Mouse (Mus musculus) CH12.LX (cell line): ENCODE data around the gene Fam210b. TPM values are rescaled to one million over a fixed set of nuclear protein-coding genes. Genes with fewer than 3 reads are reported as not detected.

Experiments used
- DNase-seq: peaks from one replicate; pipeline ENCODE4 v3.0.0-alpha.2; 2013; ENCODE audit errors: extremely low read depth
- H3K27ac ChIP-seq: 2 replicates; pipeline ENCODE4 v1.5.1; 2012; ENCODE audit warnings: low read depth, mild to moderate bottlenecking, control low read depth, moderate library complexity; ENCODE audit not compliant: insufficient read depth
- H3K27me3 ChIP-seq: replicated peaks from 2 replicates; pipeline ENCODE3; 2012; ENCODE audit warnings: inconsistent platforms
- H3K36me3 ChIP-seq, 2 experiments: replicated peaks in 1 of 2; 2 replicates each; pipeline versions ENCODE3 to v1.6.1; 2012; ENCODE audit warnings: inconsistent platforms in 1 of 2, low read length in 1 of 2, mild to moderate bottlenecking in 1 of 2, mixed read lengths in 1 of 2, moderate library complexity in 1 of 2; ENCODE audit not compliant: control insufficient read depth in 1 of 2, insufficient read depth in 1 of 2
- H3K4me1 ChIP-seq, 2 experiments: 2 replicates each; pipeline ENCODE4 v1.6.1; 2012; ENCODE audit warnings: inconsistent platforms in 1 of 2, moderate library complexity in 1 of 2; ENCODE audit not compliant: insufficient read depth in 2 of 2, control insufficient read depth in 1 of 2
- H3K4me2 ChIP-seq: 2 replicates; pipeline ENCODE4 v1.6.1; 2012; ENCODE audit warnings: low read depth, mild to moderate bottlenecking, control low read depth; ENCODE audit not compliant: poor library complexity, insufficient read depth, severe bottlenecking
- H3K4me3 ChIP-seq, 3 experiments: fragments of 150-350 bp in 1 of 3; sonication (generic) in 1 of 3; replicated peaks in 1 of 3; 2 replicates each; pipeline versions ENCODE3 to v1.5.1; 2011 to 2012; ENCODE audit warnings: low read depth in 2 of 3, low read length in 2 of 3, mild to moderate bottlenecking in 2 of 3, moderate library complexity in 2 of 3, control low read depth in 1 of 3, improper control_type of control experiment in 1 of 3, inconsistent platforms in 1 of 3, mixed read lengths in 1 of 3; ENCODE audit not compliant: poor library complexity in 1 of 3
- H3K79me2 ChIP-seq: replicated peaks from 2 replicates; pipeline ENCODE4 v1.6.1; 2012; ENCODE audit warnings: mild to moderate bottlenecking, moderate library complexity; ENCODE audit not compliant: control insufficient read depth, poor library complexity, insufficient read depth, severe bottlenecking; ENCODE audit errors: extremely low read depth
- H3K9ac ChIP-seq: 2 replicates; pipeline ENCODE4 v1.6.1; 2012; ENCODE audit warnings: low read depth, mild to moderate bottlenecking, control low read depth, moderate library complexity; ENCODE audit not compliant: insufficient read depth
- H3K9me3 ChIP-seq: replicated peaks from 2 replicates; pipeline ENCODE3; 2012; ENCODE audit warnings: low read length, inconsistent platforms, mixed read lengths
- BHLHE40 ChIP-seq: IDR thresholded peaks from 2 replicates; pipeline ENCODE4 v1.6.1; 2011; ENCODE audit warnings: mild to moderate bottlenecking, low read depth, low read length, improper control_type of control experiment
- CTCF ChIP-seq, 2 experiments: IDR thresholded peaks in 1 of 2; conservative IDR thresholded peaks in 1 of 2; 2 replicates each; pipeline ENCODE4 v1.5.1; 2011 to 2012; ENCODE audit warnings: low read depth in 2 of 2, low read length in 2 of 2, improper control_type of control experiment in 1 of 2, inconsistent platforms in 1 of 2, mild to moderate bottlenecking in 1 of 2, moderate library complexity in 1 of 2
- E2F4 ChIP-seq: IDR thresholded peaks from 2 replicates; pipeline ENCODE4 v1.6.1; 2011; ENCODE audit warnings: low read depth, low read length, improper control_type of control experiment; ENCODE audit not compliant: insufficient replicate concordance
- ELF1 ChIP-seq: IDR thresholded peaks from 2 replicates; pipeline ENCODE4 v1.6.1; 2014; ENCODE audit warnings: low read depth, mild to moderate bottlenecking, inconsistent platforms, low read length, improper control_type of control experiment
- IRF4 ChIP-seq: IDR thresholded peaks from 2 replicates; pipeline ENCODE4 v1.6.1; 2014; ENCODE audit warnings: low read depth, mild to moderate bottlenecking, inconsistent platforms, low read length, improper control_type of control experiment
- JUN ChIP-seq: IDR thresholded peaks from 2 replicates; pipeline ENCODE4 v1.6.1; 2011; ENCODE audit warnings: low read depth, mild to moderate bottlenecking, low read length, improper control_type of control experiment, moderate library complexity; ENCODE audit not compliant: insufficient read depth
- MAX ChIP-seq: IDR thresholded peaks from 2 replicates; pipeline ENCODE4 v1.6.1; 2011; ENCODE audit warnings: low read length, improper control_type of control experiment
- MAZ ChIP-seq: IDR thresholded peaks from 2 replicates; pipeline ENCODE4 v1.6.1; 2012; ENCODE audit warnings: low read depth, mild to moderate bottlenecking, inconsistent platforms, low read length, improper control_type of control experiment, moderate library complexity
- MYC ChIP-seq: IDR thresholded peaks from 2 replicates; pipeline ENCODE4 v1.6.1; 2011; ENCODE audit warnings: low read depth, mild to moderate bottlenecking, improper control_type of control experiment, low read length
- NELFE ChIP-seq: IDR thresholded peaks from 2 replicates; pipeline ENCODE4 v1.6.1; 2011; ENCODE audit warnings: low read depth, low read length, improper control_type of control experiment
- NRF1 ChIP-seq: IDR thresholded peaks from 2 replicates; pipeline ENCODE4 v1.6.1; 2014; ENCODE audit warnings: low read depth, mild to moderate bottlenecking, inconsistent platforms, low read length, improper control_type of control experiment, moderate library complexity
- PAX5 ChIP-seq: IDR thresholded peaks from 2 replicates; pipeline ENCODE4 v1.6.1; 2012; ENCODE audit warnings: low read length, inconsistent platforms, mixed read lengths
- POLR2A ChIP-seq: IDR thresholded peaks from 2 replicates; pipeline ENCODE4 v1.6.1; 2011; ENCODE audit warnings: low read depth, mild to moderate bottlenecking, improper control_type of control experiment, low read length
- RAD21 ChIP-seq: IDR thresholded peaks from 2 replicates; pipeline ENCODE4 v1.6.1; 2011; ENCODE audit warnings: low read depth, mild to moderate bottlenecking, low read length, improper control_type of control experiment, moderate library complexity
- SMC3 ChIP-seq: IDR thresholded peaks from 2 replicates; pipeline ENCODE4 v1.6.1; 2011; ENCODE audit warnings: low read depth, low read length, improper control_type of control experiment
- TCF12 ChIP-seq: IDR thresholded peaks from 2 replicates; pipeline ENCODE4 v1.6.1; 2014; ENCODE audit warnings: low read depth, mild to moderate bottlenecking, inconsistent platforms, low read length, improper control_type of control experiment
- UBTF ChIP-seq: IDR thresholded peaks from 2 replicates; pipeline ENCODE4 v1.6.1; 2012; ENCODE audit warnings: low read depth, mild to moderate bottlenecking, inconsistent platforms, low read length, improper control_type of control experiment, moderate library complexity
- USF1 ChIP-seq: IDR thresholded peaks from 2 replicates; pipeline ENCODE4 v1.6.1; 2014; ENCODE audit warnings: low read depth, mild to moderate bottlenecking, inconsistent platforms, low read length, improper control_type of control experiment
- ZNF384 ChIP-seq: IDR thresholded peaks from 2 replicates; pipeline ENCODE4 v1.6.1; 2012; ENCODE audit warnings: low read depth, low read length, improper control_type of control experiment, inconsistent platforms
- dilution Hi-C: fragments of 300-500 bp; cut with MboI; formaldehyde crosslinking; loops from 2 replicates; pipeline ENCODE4 v1.14.3; 2020; ENCODE audit warnings: low sequenced_read_pairs; ENCODE audit not compliant: extremely low pct_unique_long_range_greater_than_20kb, extremely low pct_ligation_motif_present
- in situ Hi-C: fragments of 300-500 bp; cut with MboI; formaldehyde crosslinking; loops from 3 replicates; pipeline ENCODE4 v1.14.3; 2019; ENCODE audit warnings: low sequenced_read_pairs, low pct_ligation_motif_present, low pct_unique_long_range_greater_than_20kb, mixed read lengths
- polyA plus RNA-seq: library from polyadenylated mRNA; unstranded; fragments of >175 nt; gene quantifications from 2 replicates; pipeline ENCODE4 v1.2.1, GENCODE M21; 2012; ENCODE audit warnings: low read depth; ENCODE audit not compliant: insufficient read length
- total RNA-seq, 2 experiments: library from RNA; depleted of rRNA; stranded (reverse); fragments of 300-350 nt in 1 of 2; fragments of >200 nt in 1 of 2; gene quantifications; 2 replicates each; pipeline ENCODE4 v1.2.3; 2012 to 2014

Fam210b gene
- total and polyA plus RNA-seq, 3 experiments, result 0.68 to 1.5 (median 1.2) TPM

DNA sequence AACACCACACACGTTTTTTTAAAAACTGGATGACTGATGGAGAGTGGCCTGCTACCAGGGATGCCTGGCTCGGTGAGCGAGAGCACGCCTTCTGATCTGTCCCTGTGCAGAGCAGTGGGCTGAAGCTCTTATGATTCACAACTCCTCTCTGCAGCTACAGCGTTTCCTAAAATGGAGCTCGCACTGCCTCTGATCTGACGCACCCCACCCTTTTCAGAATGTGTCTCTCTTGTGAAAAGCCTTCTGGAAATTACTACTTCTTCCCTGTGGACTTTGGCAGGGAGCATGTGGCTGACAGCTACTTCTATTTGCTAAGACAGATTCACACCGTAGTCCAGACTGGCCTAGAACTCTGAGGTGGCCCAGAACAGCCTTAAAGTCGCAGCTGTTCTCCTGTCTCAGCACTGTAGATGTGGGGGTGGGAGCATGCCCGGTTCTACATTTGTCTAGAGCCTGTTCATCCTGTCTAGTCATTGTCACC, 46.7 kb downstream of the Fam210b start:
- no peak overlapping the region for H3K4me3 ChIP-seq
- 0 out of 2 replicates have a peak, but pooled peaks cover 3% of the 10 kb centered on the region for H3K79me2 ChIP-seq
- peaks cover 12 to 61% of the 10 kb centered on the region in 2 experiments for H3K4me1 ChIP-seq
- H3K27ac ChIP-seq, result no peak overlapping the region
- peaks cover 7% of the 10 kb centered on the region for H3K9me3 ChIP-seq
- in situ Hi-C loops, result no loop called here
- TF ChIP-seq BHLHE40, result no peak
- TF ChIP-seq ZNF384, result no peak
- TF ChIP-seq NRF1, result no peak
- TF ChIP-seq POLR2A, result no peak
- no peak for TF ChIP-seq UBTF
- no peak for TF ChIP-seq SMC3
- TF ChIP-seq USF1, result no peak
- no peak for TF ChIP-seq IRF4
- TF ChIP-seq E2F4, result no peak
- TF ChIP-seq MAX, result no peak
- TF ChIP-seq JUN, result no peak
- no peak for TF ChIP-seq CTCF (conservative IDR thresholded peaks at IDR 0.05 in 1 of 2, IDR thresholded peaks at IDR 0.05 in 1 of 2; ENCODE audit: low read depth in 2 of 2, low read length in 2 of 2)
- no peak for TF ChIP-seq MAZ
- no peaks in the 10 kb centered on the region for H3K27me3 ChIP-seq
- no peak for DNase-seq
- H3K4me2 ChIP-seq, result no peak overlapping the region
- peaks cover 0 to 14% of the 10 kb centered on the region in 2 experiments for H3K36me3 ChIP-seq
- dilution Hi-C loops, result no loop called here
- no peak overlapping the region for H3K9ac ChIP-seq

DNA sequence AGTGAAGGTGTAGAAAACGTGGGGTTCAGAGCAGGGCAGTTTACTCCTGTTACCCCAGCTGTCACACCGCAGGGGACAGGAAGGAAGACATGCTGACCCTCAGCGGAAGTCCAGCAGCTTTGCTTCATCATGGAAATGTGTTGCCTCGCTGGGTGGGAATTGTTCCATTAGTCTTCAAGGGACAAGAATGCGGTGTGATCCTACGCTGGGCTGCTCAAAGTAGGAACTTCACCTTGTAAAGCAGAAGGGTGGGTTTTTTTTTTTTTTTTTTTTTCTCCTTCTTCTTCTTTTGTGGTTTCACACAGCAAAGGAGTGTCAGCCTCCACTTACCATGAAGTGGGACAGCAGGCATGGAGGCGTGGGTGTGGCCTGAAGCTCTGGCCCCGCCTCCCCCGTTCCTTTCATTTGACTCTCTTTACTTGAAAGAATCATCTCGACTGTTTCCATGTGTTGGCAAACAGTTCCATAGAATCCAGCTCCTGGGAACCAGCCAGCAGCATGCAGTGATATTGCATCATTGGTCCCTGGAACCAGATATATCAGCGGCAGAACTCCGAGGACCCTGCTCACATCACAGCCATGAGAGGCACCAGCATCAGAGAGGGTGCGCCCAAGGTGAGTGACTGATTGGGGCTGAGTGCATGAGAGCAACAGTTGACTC, 48.2 kb downstream of the Fam210b start, which contains the start of gene Cass4:
TSS of gene Cass4 (plus strand) at position 404 of the 661 bp plus-strand sequence.
- in situ Hi-C loops, result no loop called here
- H3K27ac ChIP-seq, result peak within 1 kb of the TSS; percentile 70
- peaks cover 12 to 68% of the 10 kb centered on the region in 2 experiments for H3K4me1 ChIP-seq
- dilution Hi-C loops, result no loop called here
- H3K9ac ChIP-seq, result peak within 1 kb of the TSS; percentile 66
- peaks cover 0 to 17% of the 10 kb centered on the region in 2 experiments for H3K36me3 ChIP-seq
- TF ChIP-seq ZNF384 (peak; percentile 95), NRF1 (peak; percentile 26; the same call in 1 of the 2 replicates), PAX5 (no peak), ELF1 (no peak; the same call in none of the 2 replicates), MYC (peak; percentile 72; the same call in 1 of the 2 replicates), TCF12 (peak; percentile 41; the same call in 1 of the 2 replicates), RAD21 (no peak), POLR2A (peak; percentile 29; the same call in 1 of the 2 replicates), MAX (peak; percentile 62; the same call in 1 of the 2 replicates), NELFE (peak; percentile 50)
- H3K27me3 ChIP-seq, result no peaks in the 10 kb centered on the region
- peak; percentile 74 for DNase-seq
- H3K9me3 ChIP-seq, result peaks cover 7% of the 10 kb centered on the region
- peak within 1 kb of the TSS; percentile 70 for H3K4me2 ChIP-seq
- peak within 1 kb of the TSS; percentile 58 to 75 (median 58) for H3K4me3 ChIP-seq
- H3K79me2 ChIP-seq, result 0 out of 2 replicates have a peak, but pooled peaks cover 3% of the 10 kb centered on the region
